Mouse (Mus musculus) heart, postnatal 0 days (tissue): ENCODE data around the gene Wdr61. TPM values are rescaled to one million over a fixed set of nuclear protein-coding genes. Genes with fewer than 3 reads are reported as not detected.

Experiments used
- ATAC-seq: fragments of 200-750 bp; cut with Nextera tagmentation; 2 replicates; pipeline ENCODE4 v1.8.0; 2017; ENCODE audit warnings: low read depth, moderate number of reproducible peaks, moderate library complexity; ENCODE audit not compliant: insufficient read depth
- DNase-seq: peaks from one replicate; pipeline ENCODE4 v3.0.0-alpha.2; 2016; ENCODE audit warnings: low spot score
- H3K27ac ChIP-seq: fragments of 300-500 bp; sonication (generic); 2 replicates; pipeline ENCODE4 v1.5.1; 2014; ENCODE audit warnings: low read depth, mild to moderate bottlenecking
- H3K27me3 ChIP-seq: fragments of 300-500 bp; sonication (generic); 2 replicates; pipeline ENCODE4 v1.6.1; 2014; ENCODE audit warnings: low read length, mixed read lengths; ENCODE audit not compliant: control insufficient read depth, insufficient read depth
- H3K36me3 ChIP-seq: fragments of 300-500 bp; sonication (generic); replicated peaks from 2 replicates; pipeline ENCODE4 v1.6.1; 2014; ENCODE audit warnings: low read length, mixed read lengths; ENCODE audit not compliant: control insufficient read depth, insufficient read depth
- H3K4me1 ChIP-seq: fragments of 300-500 bp; sonication (generic); 2 replicates; pipeline ENCODE4 v1.6.1; 2014; ENCODE audit warnings: antibody characterized with exemption; ENCODE audit not compliant: control insufficient read depth, insufficient read depth
- H3K4me2 ChIP-seq: fragments of 300-500 bp; sonication (generic); 2 replicates; pipeline ENCODE4 v1.6.1; 2014; ENCODE audit warnings: low read depth, mild to moderate bottlenecking, low read length, moderate library complexity
- H3K4me3 ChIP-seq: fragments of 300-500 bp; sonication (generic); 2 replicates; pipeline ENCODE4 v1.5.1; 2014; ENCODE audit warnings: low read depth, low read length
- H3K9ac ChIP-seq: fragments of 300-500 bp; sonication (generic); replicated peaks from 2 replicates; pipeline ENCODE4 v1.6.1; 2014; ENCODE audit warnings: low read depth, low read length, mixed read lengths
- H3K9me3 ChIP-seq: fragments of 300-500 bp; sonication (generic); replicated peaks from 2 replicates; pipeline ENCODE4 v1.6.1; 2016; ENCODE audit warnings: low read length; ENCODE audit not compliant: control insufficient read depth
- CTCF ChIP-seq: IDR thresholded peaks from 2 replicates; pipeline ENCODE4 v1.5.1; 2016; ENCODE audit warnings: antibody characterized with exemption, control low read depth, low read depth
- EP300 ChIP-seq: IDR thresholded peaks from 2 replicates; pipeline ENCODE4 v1.6.1; 2016; ENCODE audit warnings: antibody characterized with exemption, low read depth
- WGBS: fragments of 180-500 bp; shearing (Covaris S2); extraction: QIAGEN DNeasy Blood & Tissue Kit; methylation state at CpG from one replicate; pipeline ENCODE4 v1.1.7; 2014; 5-methylcytosine and 5-hydroxymethylcytosine counted together
- polyA plus RNA-seq: library from polyadenylated mRNA; unstranded; fragments of >200 nt; fragmentation: Nextera tagmentation; extraction: Ambion mirVana; gene quantifications from 2 replicates; pipeline ENCODE4 v1.2.1, GENCODE M21; 2015
- total RNA-seq: library from RNA; depleted of rRNA; stranded (reverse); fragments of >200 nt; gene quantifications from 2 replicates; pipeline ENCODE4 v1.2.3, GENCODE M21; 2014; ENCODE audit warnings: low replicate concordance; rRNA removed

Gene Wdr61
- 35.1 and 65.5 TPM in 2 replicates for total RNA-seq
- 91.8 and 92.2 TPM in 2 replicates for polyA plus RNA-seq

- ATAC-seq (peak; percentile 99), DNase-seq (peak; percentile 93)
- peaks cover 21% of the 10 kb centered on the region for H3K36me3 ChIP-seq
- H3K4me3 ChIP-seq, result peak within 1 kb of the TSS; percentile 75
- H3K9ac ChIP-seq, result peak within 1 kb of the TSS; percentile 73
- peak; percentile 70 for TF ChIP-seq CTCF
- no peak for TF ChIP-seq EP300
- H3K27ac ChIP-seq, result peak within 1 kb of the TSS; percentile 65
- H3K9me3 ChIP-seq, result no peaks in the 10 kb centered on the region
- H3K27me3 ChIP-seq, result no peaks in the 10 kb centered on the region
- H3K4me1 ChIP-seq, result peaks cover 9% of the 10 kb centered on the region; the same call in 1 of the 2 replicates
- peak within 1 kb of the TSS; percentile 63 for H3K4me2 ChIP-seq
- WGBS, result 1% methylated on average over 32 of the region's 32 CpGs
Observed at GRCm38 (mm10) chr9:54733921-54734638, at the start of gene Wdr61. Gene Wdr61, minus strand, starts transcription at chr9:54734519.

DNA sequence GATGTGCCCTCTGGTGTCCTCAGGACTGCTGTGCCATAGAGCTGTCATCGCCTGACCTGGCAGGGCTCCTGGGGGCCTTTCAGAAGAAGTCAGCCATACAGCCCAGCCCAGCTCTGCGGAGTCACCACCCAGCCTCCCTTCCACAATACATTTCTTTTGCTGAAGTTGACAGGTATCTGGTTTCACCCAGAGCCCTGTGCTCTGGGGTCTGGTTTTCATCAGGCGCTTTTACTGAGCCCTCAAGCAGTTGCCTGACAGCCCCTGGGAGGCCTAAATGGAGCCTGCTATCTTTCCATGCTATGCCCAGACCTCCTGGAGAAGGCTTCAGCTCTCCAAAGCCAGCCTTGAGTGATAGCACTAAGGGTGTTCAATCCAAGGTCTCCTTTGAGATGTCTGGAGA, 49.7 kb upstream of the Wdr61 start:
- H3K27ac ChIP-seq, result no peak overlapping the region
- peak; percentile 21 for DNase-seq
- H3K9ac ChIP-seq, result no peak overlapping the region
- ATAC-seq, result peak; percentile 72
- H3K4me1 ChIP-seq, result no peaks in the 10 kb centered on the region
- no peak overlapping the region for H3K4me2 ChIP-seq
- H3K36me3 ChIP-seq, result no peaks in the 10 kb centered on the region
- 32% methylated on average over 3 of the region's 3 CpGs for WGBS
- H3K27me3 ChIP-seq, result 0 out of 2 replicates have a peak, but pooled peaks cover 1% of the 10 kb centered on the region
- no peaks in the 10 kb centered on the region for H3K9me3 ChIP-seq
- TF ChIP-seq CTCF (no peak), EP300 (no peak)
- H3K4me3 ChIP-seq, result no peak overlapping the region

DNA sequence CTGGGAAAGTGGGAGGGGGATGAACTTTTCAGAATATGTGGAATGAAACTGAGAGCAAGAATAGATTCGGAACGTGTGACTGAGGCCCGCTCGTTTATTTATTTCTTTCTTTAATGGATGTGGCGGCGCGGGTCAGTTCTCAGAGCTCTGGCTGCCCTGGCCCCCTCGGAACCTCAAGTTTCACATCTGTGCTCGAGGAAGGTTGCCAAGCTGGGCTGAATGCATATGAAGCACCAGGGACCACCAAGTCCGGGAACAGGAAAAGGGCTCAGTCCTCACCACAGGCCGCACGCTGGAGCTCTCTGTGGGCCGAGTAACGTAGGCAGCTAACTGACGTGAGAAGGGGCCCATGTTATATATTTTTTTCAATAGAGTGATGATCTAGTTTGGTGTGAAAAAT, 48.2 kb upstream of the Wdr61 start:
- Histone ChIP-seq H3K9me3 (no peaks in the 10 kb centered on the region), H3K27me3 (no peaks in the 10 kb centered on the region), H3K27ac (no peak overlapping the region), H3K4me2 (no peak overlapping the region), H3K4me3 (no peak overlapping the region), H3K4me1 (no peaks in the 10 kb centered on the region), H3K36me3 (no peaks in the 10 kb centered on the region), H3K9ac (no peak overlapping the region)
- DNase-seq, result no peak
- TF ChIP-seq EP300 (no peak), CTCF (no peak)
- ATAC-seq, result no peak
- WGBS, result 79% methylated on average over 15 of the region's 15 CpGs

- H3K36me3 ChIP-seq, result no peaks in the 10 kb centered on the region
Observed at GRCm38 (mm10) chr9:54779280-54779679, 45.0 kb upstream of the Wdr61 start.

GRCm38 (mm10) chr9:54776451-54776982, 42.2 kb upstream of the Wdr61 start:
- Histone ChIP-seq H3K9me3 (no peaks in the 10 kb centered on the region), H3K4me2 (no peak overlapping the region), H3K27ac (no peak overlapping the region), H3K4me3 (no peak overlapping the region), H3K4me1 (peaks cover 10% of the 10 kb centered on the region; the same call in 1 of the 2 replicates), H3K9ac (no peak overlapping the region), H3K36me3 (no peaks in the 10 kb centered on the region), H3K27me3 (0 out of 2 replicates have a peak, but pooled peaks cover 7% of the 10 kb centered on the region)
- TF ChIP-seq CTCF (no peak), EP300 (no peak)
- DNase-seq (no peak), ATAC-seq (no peak)
- WGBS, result 86% methylated on average over 13 of the region's 13 CpGs

More at GRCm38 (mm10) chr9:54779280-54779679, 45.0 kb upstream of the Wdr61 start:
- DNase-seq (no peak), ATAC-seq (no peak)
- H3K4me2 ChIP-seq, result no peak overlapping the region
- H3K4me1 ChIP-seq, result no peaks in the 10 kb centered on the region
- no peak overlapping the region for H3K9ac ChIP-seq
- no peaks in the 10 kb centered on the region for H3K9me3 ChIP-seq
- TF ChIP-seq CTCF, result no peak
- TF ChIP-seq EP300, result no peak
- H3K4me3 ChIP-seq, result no peak overlapping the region
- WGBS, result 84% methylated on average over 8 of the region's 8 CpGs
- H3K27ac ChIP-seq, result no peak overlapping the region
- 0 out of 2 replicates have a peak, but pooled peaks cover 3% of the 10 kb centered on the region for H3K27me3 ChIP-seq
